Mouse (Mus musculus) thymus, adult 2 months (tissue): ENCODE data around the gene Gpr18. TPM values are rescaled to one million over a fixed set of nuclear protein-coding genes. Genes with fewer than 3 reads are reported as not detected.

Experiments used
- DNase-seq: peaks from one replicate; pipeline ENCODE4 v3.0.0; 2021
- H3K27ac ChIP-seq: fragments of 200-500 bp; 2 replicates; pipeline ENCODE4 v1.5.1; 2012; ENCODE audit warnings: low read length, control low read depth; ENCODE audit not compliant: control insufficient read depth, insufficient read depth
- H3K27me3 ChIP-seq: fragments of 200-500 bp; 2 replicates; pipeline ENCODE4 v1.6.1; 2012; ENCODE audit warnings: mild to moderate bottlenecking, low read length, moderate library complexity, mixed read lengths; ENCODE audit not compliant: control insufficient read depth, insufficient read depth
- H3K36me3 ChIP-seq: fragments of 200-500 bp; 2 replicates; pipeline ENCODE4 v1.6.1; 2012; ENCODE audit warnings: mild to moderate bottlenecking, low read length, moderate library complexity; ENCODE audit not compliant: control insufficient read depth, insufficient read depth
- H3K4me1 ChIP-seq: fragments of 200-500 bp; replicated peaks from 2 replicates; pipeline ENCODE4 v1.6.1; 2012; ENCODE audit warnings: low read length; ENCODE audit not compliant: control insufficient read depth, insufficient read depth
- H3K4me3 ChIP-seq: fragments of 200-500 bp; 2 replicates; pipeline ENCODE4 v1.5.1; 2012; ENCODE audit warnings: mild to moderate bottlenecking, low read length, control low read depth, moderate library complexity; ENCODE audit not compliant: control insufficient read depth, insufficient read depth
- CTCF ChIP-seq: fragments of 200-500 bp; IDR thresholded peaks from 2 replicates; pipeline ENCODE4 v1.5.1; 2012; ENCODE audit warnings: mild to moderate bottlenecking, control low read depth, low read length, moderate library complexity, borderline replicate concordance; ENCODE audit not compliant: control insufficient read depth, poor library complexity, insufficient read depth; ENCODE audit errors: extremely low read depth
- POLR2A ChIP-seq: fragments of 200-500 bp; IDR thresholded peaks from 2 replicates; pipeline ENCODE4 v1.6.1; 2012; ENCODE audit warnings: mild to moderate bottlenecking, low read length, control low read depth, moderate library complexity; ENCODE audit not compliant: control insufficient read depth, poor library complexity, insufficient read depth; ENCODE audit errors: extremely low read depth
- WGBS: fragments of 180-500 bp; shearing (Covaris S2); methylation state at CpG from one replicate; pipeline ENCODE4 v1.1.7; 2018; 5-methylcytosine and 5-hydroxymethylcytosine counted together
- polyA plus RNA-seq: library from polyadenylated mRNA; depleted of rRNA; stranded (reverse); fragments of >200 nt; gene quantifications from 2 replicates; pipeline ENCODE4 v1.2.3, GENCODE M21; 2012; rRNA removed

Gene Gpr18
- polyA plus RNA-seq: 24.8 and 32.8 TPM in 2 replicates

- no peaks in the 10 kb centered on the region for H3K27me3 ChIP-seq
- H3K4me3 ChIP-seq: peak within 1 kb of the TSS; percentile 40
- peaks cover 8% of the 10 kb centered on the region for H3K36me3 ChIP-seq
- peak; percentile 64 for DNase-seq
- H3K4me1 ChIP-seq: peaks cover 16% of the 10 kb centered on the region
- 7% methylated on average over 8 of the region's 8 CpGs for WGBS
- peak within 1 kb of the TSS; percentile 88 for H3K27ac ChIP-seq
- TF ChIP-seq POLR2A: no peak
- TF ChIP-seq CTCF: no peak
Measured at GRCm38 (mm10) chr14:121915621-121916020, at the start of gene Gpr18. TSS of gene Gpr18 (minus strand) at chr14:121915781.

GRCm38 (mm10) chr14:121964990-121965389 lies 49.4 kb upstream of the Gpr18 start, which contains the start of gene Gpr183:
TSS of gene Gpr183 (minus strand) at chr14:121965195.
- no peaks in the 10 kb centered on the region for H3K36me3 ChIP-seq
- 4% methylated on average over 6 of the region's 6 CpGs for WGBS
- H3K4me3 ChIP-seq: peak within 1 kb of the TSS; percentile 31; the same call in 1 of the 2 replicates
- H3K27ac ChIP-seq: peak within 1 kb of the TSS; percentile 75
- H3K4me1 ChIP-seq: peaks cover 35% of the 10 kb centered on the region
- no peaks in the 10 kb centered on the region for H3K27me3 ChIP-seq
- TF ChIP-seq POLR2A (no peak), CTCF (no peak)
- DNase-seq: peak; percentile 31

GRCm38 (mm10) chr14:121963942-121964335 lies 48.4 kb upstream of the Gpr18 start:
- no peak for DNase-seq
- no peaks in the 10 kb centered on the region for H3K36me3 ChIP-seq
- TF ChIP-seq POLR2A: no peak
- no peak for TF ChIP-seq CTCF
- no peaks in the 10 kb centered on the region for H3K27me3 ChIP-seq
- H3K4me3 ChIP-seq: peak overlapping the region; percentile 31; the same call in 1 of the 2 replicates
- H3K27ac ChIP-seq: peak overlapping the region; percentile 75
- peaks cover 27% of the 10 kb centered on the region for H3K4me1 ChIP-seq
- WGBS: 38% methylated on average over 4 of the region's 4 CpGs

GRCm38 (mm10) chr14:121963251-121963941 lies 47.8 kb upstream of the Gpr18 start:
- DNase-seq: no peak
- WGBS: 73% methylated on average over 9 of the region's 9 CpGs

GRCm38 (mm10) chr14:121962128-121962890 lies 46.7 kb upstream of the Gpr18 start:
- TF ChIP-seq POLR2A (no peak), CTCF (no peak)
- peak overlapping the region; percentile 10; the same call in 1 of the 2 replicates for H3K27ac ChIP-seq
- no peaks in the 10 kb centered on the region for H3K27me3 ChIP-seq
- 77% methylated on average over 14 of the region's 14 CpGs for WGBS
- no peak for DNase-seq
- no peak overlapping the region for H3K4me3 ChIP-seq
- peaks cover 38% of the 10 kb centered on the region for H3K4me1 ChIP-seq
- no peaks in the 10 kb centered on the region for H3K36me3 ChIP-seq

More at GRCm38 (mm10) chr14:121963251-121963941, 47.8 kb upstream of the Gpr18 start:
- H3K36me3 ChIP-seq: no peaks in the 10 kb centered on the region
- TF ChIP-seq CTCF (no peak), POLR2A (no peak)
- no peak overlapping the region; the same call in 1 of the 2 replicates for H3K4me3 ChIP-seq
- no peaks in the 10 kb centered on the region for H3K27me3 ChIP-seq
- H3K27ac ChIP-seq: peak overlapping the region; percentile 75
- H3K4me1 ChIP-seq: peaks cover 29% of the 10 kb centered on the region

DNA sequence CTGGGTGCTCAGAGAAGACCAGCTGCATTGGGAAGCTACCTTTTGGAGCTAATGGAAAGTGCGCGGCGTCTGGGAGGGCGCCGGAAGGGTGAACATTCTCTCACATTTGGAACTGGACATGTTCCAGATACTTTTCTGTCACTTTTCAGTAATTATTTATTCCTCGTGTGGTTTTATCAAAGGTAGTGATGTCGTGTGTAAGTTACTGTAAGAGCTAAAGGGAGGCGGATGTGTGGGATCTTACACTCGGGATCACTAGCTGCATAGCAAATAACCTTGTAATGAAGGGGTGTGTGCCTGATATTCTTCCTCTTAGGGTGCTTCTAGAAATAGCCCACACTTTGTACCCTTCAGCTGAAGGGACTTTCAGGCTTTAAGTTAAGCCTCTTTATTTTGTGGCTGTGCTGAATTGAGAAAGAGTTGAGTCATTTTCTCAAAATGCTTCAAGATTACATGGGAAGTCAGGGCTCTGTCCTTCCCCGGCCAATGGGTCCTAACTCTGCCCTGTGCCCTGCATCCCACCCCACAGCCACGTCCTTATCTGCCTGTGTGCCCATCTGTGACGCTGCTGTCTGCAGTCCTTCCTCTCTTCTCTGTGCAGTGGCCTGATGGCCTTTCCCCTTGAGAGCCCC lies 46.0 kb upstream of the Gpr18 start:
- no peak for DNase-seq
- WGBS: 89% methylated on average over 12 of the region's 12 CpGs
- Histone ChIP-seq H3K27me3 (no peaks in the 10 kb centered on the region), H3K4me3 (no peak overlapping the region), H3K36me3 (no peaks in the 10 kb centered on the region), H3K27ac (0 out of 2 replicates have a peak overlapping the region, but pooled peaks have one; percentile 10), H3K4me1 (peaks cover 40% of the 10 kb centered on the region)
- TF ChIP-seq CTCF (no peak), POLR2A (no peak)
